Mouse (Mus musculus) yolk sac, embryonic 10.5 days (tissue): ENCODE results near the gene Il4i1.
A peak's percentile ranks its signal among the peaks of the same experiment; 100 is the strongest.

Source experiments
- DNase-seq: peaks from one replicate; pipeline ENCODE4 v3.0.0-alpha.2; 2017; ENCODE audit warnings: low spot score

Il4i1 gene

GRCm38 (mm10) chr7:44815721-44816469 is at the start of gene Il4i1, which contains the start of gene Nup62:
Gene Il4i1, plus strand, starts transcription at chr7:44816387.
Gene Nup62, plus strand, starts transcription at chr7:44816088.
- DNase-seq = peak; percentile 99

DNA sequence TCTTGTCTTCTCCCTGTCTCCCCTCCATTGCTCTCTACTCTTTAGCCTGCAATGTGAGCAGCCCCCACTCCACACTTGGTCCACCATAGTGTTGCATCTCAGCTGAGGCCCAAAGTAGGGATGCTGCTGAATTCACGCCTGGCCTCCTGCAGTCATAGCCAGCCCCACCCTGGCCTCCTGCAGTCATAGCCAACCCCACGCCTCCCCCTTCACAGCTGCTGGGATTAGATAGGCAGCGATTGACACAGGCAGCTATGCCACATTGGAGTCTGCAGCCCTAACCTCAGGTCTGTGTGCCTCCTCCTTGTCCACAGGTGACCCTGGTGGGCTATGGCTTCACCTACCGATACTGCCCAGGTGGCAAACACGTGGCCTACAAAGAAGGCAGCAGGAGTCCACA is 48.1 kb upstream of the Il4i1 start:
- DNase-seq = no peak

- peak; percentile 74 for DNase-seq
These were observed 46.1 kb upstream of the Il4i1 start for GRCm38 (mm10) chr7:44770046-44770578.

DNA sequence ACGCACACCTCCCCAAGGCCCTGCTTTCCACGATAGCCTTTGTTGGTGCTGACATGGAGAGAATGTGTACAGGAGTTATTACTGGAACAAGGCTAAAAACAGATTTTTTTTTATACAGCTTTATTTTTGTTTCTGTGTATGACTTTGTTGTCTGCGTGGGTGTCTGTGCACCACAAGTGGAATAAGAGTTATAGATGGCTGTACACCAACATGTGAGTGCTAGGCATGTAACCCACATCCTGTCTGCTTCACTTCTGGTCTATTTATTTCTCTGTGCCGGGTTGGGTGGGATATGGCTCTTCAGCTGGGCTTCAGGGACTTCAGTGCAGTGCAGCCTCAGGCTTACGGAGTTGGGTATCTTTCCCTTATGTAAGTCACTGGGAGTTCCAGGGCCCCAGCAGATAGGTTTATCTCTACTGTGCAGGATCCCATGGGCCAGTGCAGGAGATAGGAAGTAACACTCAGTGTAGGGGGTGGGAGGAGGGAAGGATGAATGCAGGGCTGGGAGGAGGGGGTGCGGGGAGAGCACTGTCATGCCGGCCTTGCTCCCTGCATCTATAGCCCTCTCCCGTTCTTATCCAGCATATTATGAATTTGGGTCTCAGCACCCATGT is 43.5 kb upstream of the Il4i1 start:
- DNase-seq = peak; percentile 10

- no peak for DNase-seq
These were observed 39.2 kb upstream of the Il4i1 start for GRCm38 (mm10) chr7:44776849-44777498.

DNA sequence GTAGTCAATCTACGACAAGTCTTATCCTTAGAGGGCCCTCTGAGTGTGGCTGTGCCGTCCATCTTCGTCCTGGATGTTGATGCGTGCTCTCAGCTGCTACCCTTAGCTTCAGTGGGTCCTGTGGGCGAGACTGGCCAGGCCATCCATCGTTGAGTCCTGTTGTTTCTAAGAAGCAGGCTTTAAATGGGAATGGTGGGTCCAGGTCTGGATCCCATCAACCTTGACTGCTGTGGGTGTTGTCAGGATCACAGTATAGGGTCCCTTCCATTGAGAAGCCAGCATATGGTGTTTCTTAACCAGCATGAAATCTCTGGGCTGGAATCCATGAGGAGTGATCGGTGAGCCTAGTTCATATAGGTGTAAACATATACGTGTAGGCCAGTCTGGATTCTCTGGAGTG is 36.1 kb upstream of the Il4i1 start:
- no peak for DNase-seq

- no peak for DNase-seq
These were observed 26.7 kb upstream of the Il4i1 start for GRCm38 (mm10) chr7:44789531-44789930.

DNA sequence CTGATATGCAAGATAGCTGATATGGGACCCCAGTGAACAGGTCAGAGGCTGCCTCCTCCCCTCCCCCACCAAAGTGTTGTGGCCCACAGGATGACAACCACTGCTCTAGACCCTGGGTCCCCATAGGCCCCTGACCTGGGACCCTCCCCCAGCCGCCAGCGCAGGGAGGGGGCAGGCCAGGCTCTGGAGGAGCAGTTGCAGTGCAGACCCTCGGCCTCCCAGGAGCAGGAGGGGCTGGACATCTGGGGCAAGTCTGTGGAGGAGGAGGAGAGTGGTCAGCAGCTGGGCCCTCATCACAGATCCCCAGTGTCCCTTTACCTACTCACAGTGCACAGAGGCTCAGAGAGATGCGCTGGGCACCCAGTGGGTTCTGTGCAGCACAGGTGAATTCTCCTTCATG is 26.1 kb upstream of the Il4i1 start:
- DNase-seq = no peak

GRCm38 (mm10) chr7:44792781-44793180 is 23.4 kb upstream of the Il4i1 start:
- DNase-seq = peak; percentile 26

GRCm38 (mm10) chr7:44808927-44809326 is 7.3 kb upstream of the Il4i1 start:
- no peak for DNase-seq

DNA sequence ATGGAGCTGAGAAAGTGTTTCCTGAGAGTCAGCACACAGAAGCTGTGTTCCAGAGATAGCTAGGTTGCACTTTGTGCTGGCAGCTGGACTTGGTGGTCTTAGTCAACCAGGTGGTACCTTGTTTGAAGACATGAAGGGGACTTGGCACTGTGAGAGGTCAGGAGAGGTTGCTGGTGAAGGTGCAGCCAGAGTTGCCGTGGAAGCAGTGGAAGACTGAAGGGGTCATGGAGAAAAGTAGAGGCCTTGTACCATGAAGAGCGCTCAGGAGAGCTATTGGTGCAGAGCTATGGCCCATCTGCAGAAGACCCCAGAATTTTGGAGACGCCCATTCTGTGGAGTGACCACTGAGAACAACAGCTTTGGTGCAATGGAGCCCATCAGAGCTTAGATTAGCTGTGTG is 6.7 kb upstream of the Il4i1 start:
- no peak for DNase-seq

DNA sequence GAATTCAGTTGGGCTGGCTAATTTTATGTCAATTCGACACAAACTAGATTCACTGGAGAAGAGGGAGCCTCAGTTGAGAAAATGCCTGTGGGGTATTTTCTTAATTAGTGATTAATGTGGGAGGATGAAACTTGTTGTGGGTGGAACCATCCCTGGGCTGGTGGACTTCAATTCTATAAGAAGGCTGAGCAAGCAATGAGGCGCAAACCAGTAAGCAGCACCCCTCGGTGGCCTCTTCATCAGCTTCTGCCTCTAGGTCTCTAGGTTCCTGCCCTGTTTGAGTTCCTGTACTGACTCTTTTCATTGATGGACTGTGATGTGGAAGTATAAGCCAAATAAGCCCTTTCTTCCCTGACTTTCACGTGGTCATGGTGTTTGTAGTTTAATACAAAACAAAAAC is 5.8 kb upstream of the Il4i1 start:
- DNase-seq = no peak

GRCm38 (mm10) chr7:44810819-44811557 is 5.2 kb upstream of the Il4i1 start:
- no peak for DNase-seq

- no peak for DNase-seq
These were observed 3.4 kb upstream of the Il4i1 start for GRCm38 (mm10) chr7:44812651-44813325.

DNA sequence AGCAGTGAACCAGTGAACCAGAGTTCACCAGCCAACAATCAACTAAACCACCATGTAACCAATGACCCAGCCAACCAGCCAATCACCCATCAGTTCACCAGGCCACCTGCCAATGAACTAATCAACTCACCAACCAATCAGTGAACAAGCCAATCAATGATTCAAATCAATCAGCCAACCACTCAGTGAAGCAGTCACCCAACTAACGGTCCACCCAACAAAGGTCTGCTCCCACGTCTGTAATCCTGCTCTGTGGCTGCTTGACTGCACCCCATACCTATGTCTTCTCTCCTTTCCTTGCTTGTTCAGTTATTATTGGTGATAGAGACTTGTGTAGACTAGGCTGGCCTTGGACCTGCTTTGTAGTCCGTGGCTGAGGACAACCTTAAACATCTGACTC is 2.2 kb upstream of the Il4i1 start:
- DNase-seq = no peak

GRCm38 (mm10) chr7:44814423-44814822 is 1.8 kb upstream of the Il4i1 start:
- no peak for DNase-seq

DNA sequence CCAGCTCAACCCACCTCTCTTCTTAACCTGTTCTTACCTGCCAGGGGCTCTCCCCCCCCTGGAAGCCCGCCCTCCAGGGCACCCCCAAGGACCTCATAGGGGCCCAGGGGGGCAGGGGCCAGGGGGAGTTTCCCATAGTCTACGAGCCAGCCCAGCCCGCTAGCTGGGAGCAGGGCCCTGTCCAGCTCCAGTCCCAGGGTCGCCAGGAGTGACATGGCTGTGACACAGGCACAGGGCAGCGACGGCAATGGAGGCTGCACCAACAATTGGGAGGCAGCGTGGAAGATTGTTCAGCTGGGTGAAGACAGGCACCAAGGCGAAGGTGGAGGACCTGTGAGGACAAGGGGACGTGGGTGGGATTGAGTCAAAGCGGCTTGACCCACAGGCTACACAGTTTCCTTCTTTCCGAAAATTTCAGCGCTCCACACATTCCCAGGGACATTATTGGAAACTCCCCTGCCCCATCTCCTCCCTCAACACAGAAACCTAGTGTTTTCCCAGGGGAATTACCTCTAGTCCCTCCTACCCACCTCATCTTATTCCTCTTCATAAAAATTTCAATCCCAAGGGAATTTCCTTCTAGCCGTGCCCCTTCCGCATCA is 1.1 kb upstream of the Il4i1 start:
- no peak for DNase-seq

GRCm38 (mm10) chr7:44816470-44817021 is 359 bp downstream of the Il4i1 start, which contains the start of gene Atf5:
Gene Atf5, minus strand, starts transcription at chr7:44816658.
- no peak for DNase-seq

GRCm38 (mm10) chr7:44817441-44817840 is 1.3 kb downstream of the Il4i1 start:
- DNase-seq = no peak

DNA sequence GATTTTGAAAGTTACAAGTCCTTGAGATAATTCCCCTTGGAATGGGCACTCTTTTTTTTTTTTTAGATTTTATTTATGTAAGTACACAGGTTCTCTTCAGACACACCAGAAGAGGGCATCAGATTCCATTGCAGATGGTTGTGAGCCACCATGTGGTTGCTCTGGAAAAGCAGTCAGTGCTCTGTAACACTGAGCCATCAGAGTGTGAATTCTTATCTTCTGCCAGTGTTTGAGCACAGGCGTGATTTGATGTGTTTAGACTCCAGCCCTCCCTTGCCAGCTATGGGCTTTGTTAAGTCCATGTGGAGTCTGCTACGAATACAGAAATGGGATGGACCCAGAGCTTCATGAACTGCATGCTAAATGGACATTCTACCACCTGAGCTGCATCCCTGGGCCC is 2.0 kb downstream of the Il4i1 start:
- DNase-seq = no peak

DNA sequence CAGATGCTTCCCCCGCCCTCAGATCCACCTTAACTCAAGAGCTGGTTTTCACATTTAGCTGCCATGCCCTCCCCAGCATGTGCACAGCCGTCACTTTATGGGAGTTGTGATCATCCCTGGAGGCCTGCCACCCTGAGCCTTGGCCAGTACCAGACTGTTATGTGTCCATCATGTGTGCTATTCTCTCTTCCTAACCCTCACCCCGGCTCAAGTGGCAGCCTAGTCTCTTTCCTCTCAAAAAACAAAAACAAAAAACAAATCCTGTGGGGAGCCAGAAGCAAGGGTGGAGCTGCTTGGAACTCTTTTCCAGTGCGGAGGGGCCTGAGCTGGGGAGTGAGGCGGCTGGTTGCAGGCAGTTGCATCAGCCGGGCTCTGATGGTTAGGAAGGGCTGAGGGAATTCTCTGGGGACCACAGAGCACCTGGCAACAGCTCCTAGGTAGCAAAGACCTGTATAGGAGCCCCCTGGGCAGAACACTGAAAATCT is 2.6 kb downstream of the Il4i1 start:
- DNase-seq = no peak
